Mouse (Mus musculus) erythroblast, embryonic 14.5 days (primary cell): ENCODE results near the gene Nubpl. TPM values are rescaled to one million over a fixed set of nuclear protein-coding genes. Genes with fewer than 3 reads are reported as not detected.
A peak's percentile ranks its signal among the peaks of the same experiment; 100 is the strongest.
"Not testable (repeated sequence)": the region's sequence is repeated elsewhere in the genome, so short reads cannot be mapped to it uniquely, and the experiment has no call there.

Experiments used
- H3K27me3 ChIP-seq: 2 replicates; pipeline ENCODE4 v1.6.1; 2012; ENCODE audit warnings: inconsistent platforms; ENCODE audit not compliant: control insufficient read depth
- H3K36me3 ChIP-seq: 2 replicates; pipeline ENCODE4 v1.6.1; 2012; ENCODE audit warnings: mild to moderate bottlenecking, inconsistent platforms; ENCODE audit not compliant: control insufficient read depth
- H3K4me1 ChIP-seq: 2 replicates; pipeline ENCODE4 v1.6.1; 2012; ENCODE audit warnings: inconsistent platforms; ENCODE audit not compliant: control insufficient read depth
- H3K4me3 ChIP-seq: replicated peaks from 2 replicates; pipeline ENCODE3; 2012; ENCODE audit warnings: moderate library complexity, mild to moderate bottlenecking, inconsistent platforms
- H3K9me3 ChIP-seq: 2 replicates; pipeline ENCODE4 v1.6.1; 2012; ENCODE audit warnings: low read length, inconsistent platforms, mixed read lengths; ENCODE audit not compliant: control insufficient read depth
- GATA1 ChIP-seq: IDR thresholded peaks from 2 replicates; pipeline ENCODE4 v1.6.1; 2012; ENCODE audit warnings: low read length, inconsistent platforms, mixed read lengths
- TAL1 ChIP-seq: IDR thresholded peaks from 3 replicates; pipeline ENCODE4 v1.6.1; 2012; ENCODE audit warnings: low read length, inconsistent platforms, mixed read lengths
- polyA plus RNA-seq: library from polyadenylated mRNA; stranded (reverse); fragments of >175 nt; gene quantifications from 2 replicates; pipeline ENCODE4 v1.2.3, GENCODE M21; 2012

The Nubpl gene
- 0.38 and 0.46 TPM in 2 replicates for polyA plus RNA-seq

DNA sequence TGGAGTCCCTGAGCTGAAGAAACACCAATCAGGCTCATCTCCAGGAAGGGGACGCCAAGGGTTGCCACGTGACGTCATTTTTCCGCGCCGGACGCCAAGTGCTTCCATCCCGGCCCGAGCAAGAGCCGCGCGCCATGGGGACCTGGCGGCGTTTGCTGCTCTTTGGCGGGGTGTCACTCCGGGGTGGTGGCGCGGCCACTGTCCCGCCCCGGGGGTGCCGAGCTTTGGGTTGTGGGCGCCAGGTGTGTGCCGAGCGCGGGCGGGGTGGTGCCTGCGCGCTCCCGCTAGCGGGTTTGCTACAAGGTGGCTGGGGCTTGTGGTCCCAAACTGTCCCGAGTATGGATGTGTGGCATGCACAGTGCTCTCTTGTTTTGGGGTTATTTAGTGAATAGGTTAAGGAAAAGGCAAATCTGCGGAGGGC is at the start of gene Nubpl:
Gene Nubpl (plus strand): TSS at position 88 of the 421 bp plus-strand sequence.
- no peaks in the 10 kb centered on the region for H3K27me3 ChIP-seq

DNA sequence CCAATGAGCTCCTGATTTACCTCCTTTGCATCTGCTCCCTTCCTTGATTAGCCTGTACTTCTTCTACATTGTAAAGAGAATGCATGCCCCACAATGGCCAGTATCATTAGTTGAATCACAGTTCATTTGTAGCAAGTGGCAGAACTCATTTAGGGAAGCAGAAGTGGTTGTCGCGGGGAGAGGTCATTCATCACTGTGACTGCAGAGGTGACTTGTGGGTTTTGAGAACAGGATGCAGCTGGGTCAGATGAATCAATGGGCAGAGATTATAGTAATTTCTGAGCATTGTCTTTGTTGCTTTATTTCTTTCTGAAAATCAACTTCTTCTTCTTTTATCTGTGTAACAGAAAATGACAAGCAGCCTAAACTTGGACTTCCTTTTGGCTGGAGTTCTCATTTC is 48.2 kb upstream of the Nubpl start:
- Histone ChIP-seq H3K36me3 (no peaks in the 10 kb centered on the region), H3K9me3 (no peaks in the 10 kb centered on the region), H3K4me3 (no peak overlapping the region), H3K27me3 (no peaks in the 10 kb centered on the region; the same call in 1 of the 2 replicates), H3K4me1 (no peaks in the 10 kb centered on the region)
- TF ChIP-seq GATA1 = no peak
- TF ChIP-seq TAL1 = no peak

More for the DNA sequence above, at the start of gene Nubpl:
- TF ChIP-seq GATA1 (no peak), TAL1 (no peak)
- Histone ChIP-seq H3K36me3 (no peaks in the 10 kb centered on the region), H3K4me3 (peak within 1 kb of the TSS; percentile 79), H3K4me1 (peaks cover 6% of the 10 kb centered on the region), H3K9me3 (no peaks in the 10 kb centered on the region)

DNA sequence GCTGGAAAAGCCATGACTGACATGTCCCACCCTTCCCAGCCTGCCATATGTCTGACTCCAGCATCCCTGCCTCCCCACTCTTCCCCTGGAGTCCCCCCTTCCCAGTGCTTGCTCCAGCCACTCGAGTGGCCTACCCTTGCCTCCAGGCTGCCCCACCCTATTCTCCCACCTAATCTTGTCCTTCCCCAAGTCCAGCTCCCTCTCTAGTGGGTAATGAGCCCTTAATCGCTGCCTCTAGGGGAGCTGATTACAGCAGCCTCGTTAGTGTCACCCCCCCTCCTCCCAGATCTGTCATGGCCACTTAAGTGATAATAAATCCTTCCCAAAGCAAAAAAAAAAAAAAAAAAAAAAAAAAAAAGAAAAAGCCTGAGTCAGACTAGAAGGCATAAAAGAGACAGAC is 18.2 kb upstream of the Nubpl start:
- not testable (repeated sequence) for H3K36me3 ChIP-seq, H3K4me1 ChIP-seq, H3K9me3 ChIP-seq, H3K4me3 ChIP-seq, H3K27me3 ChIP-seq

DNA sequence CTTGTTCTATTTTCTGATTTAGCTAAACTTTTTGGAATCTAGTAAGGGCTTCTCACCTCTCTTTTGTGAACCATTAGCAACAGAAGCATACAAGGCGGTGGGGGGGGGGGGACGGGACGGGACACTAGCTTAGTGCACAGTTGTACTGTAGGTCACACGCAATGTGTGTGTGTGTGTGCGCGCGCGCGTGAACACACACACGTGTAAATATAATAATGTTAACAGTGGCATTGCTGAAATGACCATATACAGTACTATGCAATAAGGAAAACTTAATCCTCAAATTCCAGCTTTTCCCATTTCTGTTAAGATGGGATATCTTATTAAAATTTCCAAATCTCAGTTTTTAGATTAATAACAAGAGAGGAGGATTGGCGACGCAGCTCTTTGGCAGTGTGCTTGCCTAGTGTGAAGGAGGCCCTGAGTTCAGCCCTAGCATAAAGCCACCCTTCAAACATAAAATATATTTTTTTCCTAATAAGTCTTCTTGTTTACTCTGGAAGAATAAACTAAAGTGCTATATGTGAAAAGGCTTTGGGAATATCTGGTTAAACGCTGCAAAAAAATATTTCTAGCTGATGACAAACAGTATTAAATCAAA is 388 bp upstream of the Nubpl start:
- Histone ChIP-seq H3K27me3 (no peaks in the 10 kb centered on the region), H3K4me1 (peaks cover 6% of the 10 kb centered on the region), H3K4me3 (peak overlapping the region; percentile 79), H3K36me3 (no peaks in the 10 kb centered on the region), H3K9me3 (no peaks in the 10 kb centered on the region)
- TF ChIP-seq GATA1 (no peak), TAL1 (no peak)

DNA sequence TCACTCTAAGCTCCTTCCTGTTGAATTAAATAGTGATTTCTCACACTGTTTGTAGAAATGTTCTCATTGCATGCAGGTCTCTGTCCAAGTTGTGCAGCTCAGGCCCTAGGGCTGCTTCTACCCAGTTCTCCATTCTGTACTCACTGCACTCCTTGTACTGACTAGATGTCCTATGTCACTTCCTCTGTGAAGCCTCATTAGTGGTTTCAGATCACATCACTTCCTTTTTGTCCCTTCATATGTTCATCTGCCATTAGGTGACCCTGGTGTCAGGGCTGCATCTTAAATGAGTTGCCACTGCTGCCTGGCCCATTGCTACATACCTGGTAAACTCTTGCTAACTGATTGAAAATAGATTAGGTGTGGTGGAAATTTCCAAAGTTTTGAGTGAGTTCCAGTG is 22.7 kb downstream of the Nubpl start:
- Histone ChIP-seq H3K4me3 (no peak overlapping the region), H3K4me1 (no peaks in the 10 kb centered on the region), H3K9me3 (no peaks in the 10 kb centered on the region), H3K27me3 (no peaks in the 10 kb centered on the region), H3K36me3 (no peaks in the 10 kb centered on the region)
- TF ChIP-seq GATA1 (no peak), TAL1 (no peak)

DNA sequence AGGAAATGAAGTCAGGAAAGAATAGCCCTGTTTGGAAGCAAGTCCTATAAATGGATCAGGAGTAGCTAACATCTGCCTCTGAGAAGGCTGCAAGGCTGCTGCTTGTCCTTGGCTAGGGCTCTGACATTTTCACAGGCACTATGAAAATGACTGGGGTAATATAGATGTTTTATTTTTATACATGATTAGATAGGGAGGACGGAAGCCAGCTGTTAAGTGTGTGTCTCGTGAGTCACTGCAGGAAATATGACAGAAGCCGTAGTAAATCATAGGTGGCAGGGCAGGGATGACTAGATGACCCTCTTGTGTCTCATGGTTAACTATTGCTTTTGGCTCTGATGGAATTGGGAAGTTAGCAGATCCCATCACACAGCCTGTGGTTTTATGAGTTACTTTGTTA is 28.9 kb downstream of the Nubpl start:
- Histone ChIP-seq H3K36me3 (no peaks in the 10 kb centered on the region), H3K4me1 (no peaks in the 10 kb centered on the region), H3K4me3 (no peak overlapping the region), H3K9me3 (no peaks in the 10 kb centered on the region), H3K27me3 (no peaks in the 10 kb centered on the region)
- TF ChIP-seq TAL1 = no peak
- no peak for TF ChIP-seq GATA1

DNA sequence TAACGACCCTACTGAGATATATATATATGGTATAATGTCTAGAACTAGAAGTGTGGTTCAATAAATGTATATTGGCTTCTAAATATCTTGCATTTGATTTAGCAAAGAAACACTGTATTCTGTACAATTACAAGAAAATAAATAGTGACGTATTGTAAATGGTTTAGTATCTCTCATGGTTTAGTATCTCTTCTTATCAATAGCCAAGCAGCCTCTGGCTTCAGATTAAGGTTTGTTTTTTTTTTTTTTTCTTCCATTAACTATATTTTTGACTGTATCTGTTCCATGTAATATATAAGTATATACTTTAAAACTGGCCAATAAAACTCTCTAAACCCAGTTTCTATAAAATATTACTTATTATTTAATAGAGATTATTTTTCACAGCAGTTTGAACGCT is 31.5 kb downstream of the Nubpl start:
- H3K36me3 ChIP-seq = no peaks in the 10 kb centered on the region
- no peak for TF ChIP-seq TAL1
- no peak for TF ChIP-seq GATA1
- no peaks in the 10 kb centered on the region for H3K9me3 ChIP-seq
- H3K4me1 ChIP-seq = no peaks in the 10 kb centered on the region
- H3K27me3 ChIP-seq = no peaks in the 10 kb centered on the region
- no peak overlapping the region for H3K4me3 ChIP-seq

DNA sequence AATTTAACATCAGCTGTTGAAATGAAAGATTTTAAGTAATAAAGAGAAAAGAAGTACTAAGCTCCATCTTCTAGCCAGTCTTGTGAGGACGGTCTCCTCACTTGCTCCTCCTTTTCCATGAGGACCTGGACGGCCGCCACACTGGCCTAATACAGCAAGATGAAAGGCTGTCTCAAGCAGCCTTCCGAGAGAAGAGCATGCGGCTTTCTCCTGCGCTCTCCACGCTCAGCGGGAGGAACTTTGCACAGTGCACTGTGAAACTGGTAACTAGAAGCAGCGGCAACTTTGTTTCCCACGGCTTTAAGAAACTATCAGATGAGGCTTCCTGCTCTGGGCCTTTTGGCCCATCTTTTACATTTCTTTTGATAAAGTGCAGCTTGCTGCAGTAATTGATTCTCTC is 34.7 kb downstream of the Nubpl start:
- no peak for TF ChIP-seq TAL1
- TF ChIP-seq GATA1 = no peak
- H3K4me1 ChIP-seq = no peaks in the 10 kb centered on the region
- no peaks in the 10 kb centered on the region for H3K27me3 ChIP-seq
- H3K36me3 ChIP-seq = no peaks in the 10 kb centered on the region
- no peak overlapping the region for H3K4me3 ChIP-seq
- no peaks in the 10 kb centered on the region for H3K9me3 ChIP-seq

DNA sequence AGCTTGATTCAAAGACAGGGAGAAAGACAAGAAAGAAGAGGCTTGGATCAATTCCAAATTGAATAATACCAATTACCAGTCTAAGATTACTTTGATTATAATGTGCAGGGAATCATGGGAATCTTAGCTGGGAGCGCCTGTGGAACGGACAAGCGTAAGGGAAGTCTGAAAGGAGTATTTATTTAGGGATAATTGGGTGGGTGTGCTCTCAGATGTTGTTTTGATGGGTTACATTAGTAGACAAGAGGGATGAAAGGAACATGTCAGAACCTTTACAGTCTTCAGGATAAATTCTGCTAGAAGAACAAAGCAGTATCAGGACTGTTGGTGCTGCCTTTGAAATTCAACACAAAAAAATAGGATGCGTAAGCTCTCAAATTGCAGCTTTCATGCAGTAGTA is 40.8 kb downstream of the Nubpl start:
- Histone ChIP-seq H3K27me3 (no peaks in the 10 kb centered on the region), H3K4me1 (no peaks in the 10 kb centered on the region), H3K9me3 (no peaks in the 10 kb centered on the region), H3K4me3 (no peak overlapping the region), H3K36me3 (no peaks in the 10 kb centered on the region)
- TF ChIP-seq GATA1 = no peak
- no peak for TF ChIP-seq TAL1

DNA sequence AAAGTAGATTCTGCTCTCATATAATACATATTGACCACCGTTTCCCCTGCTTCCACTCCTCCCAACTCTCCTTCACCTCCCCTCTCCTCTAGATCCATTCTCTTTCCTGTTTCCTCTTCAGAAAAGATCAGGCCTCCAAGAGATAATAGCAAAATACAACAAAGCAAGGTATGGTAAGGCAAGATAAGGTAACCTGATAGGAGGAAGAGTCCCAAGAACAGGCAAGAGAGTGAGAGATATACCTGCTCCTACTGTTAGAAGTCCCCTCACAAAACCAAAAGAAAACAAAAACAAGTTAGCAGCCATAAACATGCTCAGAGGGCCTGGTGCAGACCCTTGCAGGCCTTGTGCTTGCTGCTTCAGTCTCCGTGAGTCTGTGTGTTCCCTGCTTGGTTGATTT is 49.1 kb downstream of the Nubpl start:
- Histone ChIP-seq H3K4me3 (no peak overlapping the region), H3K9me3 (no peaks in the 10 kb centered on the region), H3K27me3 (no peaks in the 10 kb centered on the region), H3K4me1 (peaks cover 6% of the 10 kb centered on the region), H3K36me3 (no peaks in the 10 kb centered on the region)
- TF ChIP-seq TAL1 = no peak
- TF ChIP-seq GATA1 = no peak
